Mouse (Mus musculus): Measurements from ENCODE around the gene Foxk1. TPM values are rescaled to one million over a fixed set of nuclear protein-coding genes. Genes with fewer than 3 reads are reported as not detected.
A peak's percentile ranks its signal among the peaks of the same experiment; 100 is the strongest.

Foxk1 gene
- total RNA-seq, 2 experiments from 2014 or later, result 14.5 to 21.2 TPM

- no peak for ATAC-seq (ENCODE audit: poor library complexity, severe bottlenecking)
These were observed 68.5 kb downstream of the Foxk1 start for GRCm38 (mm10) chr5:142469796-142470195.

- ATAC-seq (ENCODE audit: poor library complexity, severe bottlenecking), result no peak
These were observed 72.4 kb downstream of the Foxk1 start for GRCm38 (mm10) chr5:142473696-142474095.

GRCm38 (mm10) chr5:142475669-142476068 is 74.4 kb downstream of the Foxk1 start:
- peak; percentile 30 for ATAC-seq (ENCODE audit: poor library complexity, severe bottlenecking)

GRCm38 (mm10) chr5:142477346-142477745 is 76.0 kb downstream of the Foxk1 start:
- no peak for ATAC-seq (ENCODE audit: poor library complexity, severe bottlenecking)

DNA sequence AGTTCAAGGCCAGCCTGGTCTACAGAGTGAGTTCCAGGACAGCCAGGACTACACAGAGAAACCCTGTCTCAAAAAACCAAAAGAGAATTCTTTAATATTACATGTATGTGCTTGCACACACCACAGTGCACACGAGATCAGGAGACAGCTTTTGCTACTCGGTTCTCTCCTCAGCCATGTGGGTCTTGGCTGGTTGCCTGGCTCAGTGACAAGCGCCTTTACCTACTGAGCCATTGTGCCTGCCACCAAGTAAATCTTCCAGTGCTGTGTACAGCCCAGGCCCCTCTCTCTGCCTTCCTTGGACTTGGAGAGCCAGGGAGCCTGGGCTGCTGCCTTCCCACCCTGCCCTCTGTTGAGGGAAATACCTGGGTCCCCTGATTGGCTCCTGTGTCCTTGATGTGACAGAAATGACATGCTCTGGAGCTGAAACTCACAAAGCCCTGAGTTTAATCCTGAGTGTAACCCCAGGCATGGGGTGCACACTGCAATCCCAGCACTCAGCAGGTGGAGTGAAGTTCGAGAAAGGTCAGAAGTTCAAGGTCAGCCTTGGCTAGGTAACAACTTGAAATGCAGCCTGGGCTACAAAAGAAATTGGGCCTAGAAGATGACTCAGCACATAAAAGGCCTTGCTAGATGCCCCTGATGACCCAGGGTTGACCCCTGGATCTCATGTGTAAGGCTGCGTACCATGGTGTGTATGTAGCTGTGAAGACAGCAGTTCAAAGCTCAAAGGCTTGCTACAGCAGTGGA is 76.7 kb downstream of the Foxk1 start:
- no peak for ATAC-seq (ENCODE audit: poor library complexity, severe bottlenecking)

DNA sequence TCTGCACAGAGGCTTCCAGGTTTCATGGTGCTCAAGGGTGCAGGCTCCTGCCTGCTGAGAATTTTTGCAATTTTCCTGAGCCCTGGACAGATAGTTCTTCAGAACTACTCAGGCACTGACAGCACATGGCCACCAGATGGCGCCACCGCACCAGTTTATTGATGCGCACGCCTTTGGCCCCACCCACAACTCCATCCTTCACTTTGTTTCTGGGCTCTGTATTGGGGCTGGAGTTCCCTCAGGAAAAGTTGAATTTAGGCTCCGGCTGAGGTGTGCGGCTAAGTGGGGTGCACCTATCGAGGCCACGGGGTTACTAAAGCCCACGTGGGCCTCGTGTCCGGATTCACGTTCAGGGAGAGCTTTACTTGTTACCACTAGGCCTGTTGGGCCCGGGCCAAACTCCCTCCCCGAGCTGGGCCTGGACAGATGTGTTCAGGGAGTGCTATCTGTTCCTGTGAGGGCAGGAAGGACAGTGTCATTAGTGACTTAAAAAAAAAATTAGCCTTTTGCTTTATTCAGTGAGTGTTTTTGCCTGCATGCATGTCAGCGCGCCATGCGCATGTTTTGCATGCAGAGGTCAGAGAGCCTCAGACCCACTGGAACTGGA is 77.6 kb downstream of the Foxk1 start:
- ATAC-seq (ENCODE audit: poor library complexity, severe bottlenecking), result peak; percentile 70

GRCm38 (mm10) chr5:142482512-142482911 is 81.2 kb downstream of the Foxk1 start:
- ATAC-seq (ENCODE audit: poor library complexity, severe bottlenecking), result peak; percentile 71

- no peak for ATAC-seq (ENCODE audit: poor library complexity, severe bottlenecking)
These were observed 82.3 kb downstream of the Foxk1 start for GRCm38 (mm10) chr5:142483581-142483980.

GRCm38 (mm10) chr5:142486654-142487053 is 85.4 kb downstream of the Foxk1 start:
- no peak for ATAC-seq (ENCODE audit: poor library complexity, severe bottlenecking)

DNA sequence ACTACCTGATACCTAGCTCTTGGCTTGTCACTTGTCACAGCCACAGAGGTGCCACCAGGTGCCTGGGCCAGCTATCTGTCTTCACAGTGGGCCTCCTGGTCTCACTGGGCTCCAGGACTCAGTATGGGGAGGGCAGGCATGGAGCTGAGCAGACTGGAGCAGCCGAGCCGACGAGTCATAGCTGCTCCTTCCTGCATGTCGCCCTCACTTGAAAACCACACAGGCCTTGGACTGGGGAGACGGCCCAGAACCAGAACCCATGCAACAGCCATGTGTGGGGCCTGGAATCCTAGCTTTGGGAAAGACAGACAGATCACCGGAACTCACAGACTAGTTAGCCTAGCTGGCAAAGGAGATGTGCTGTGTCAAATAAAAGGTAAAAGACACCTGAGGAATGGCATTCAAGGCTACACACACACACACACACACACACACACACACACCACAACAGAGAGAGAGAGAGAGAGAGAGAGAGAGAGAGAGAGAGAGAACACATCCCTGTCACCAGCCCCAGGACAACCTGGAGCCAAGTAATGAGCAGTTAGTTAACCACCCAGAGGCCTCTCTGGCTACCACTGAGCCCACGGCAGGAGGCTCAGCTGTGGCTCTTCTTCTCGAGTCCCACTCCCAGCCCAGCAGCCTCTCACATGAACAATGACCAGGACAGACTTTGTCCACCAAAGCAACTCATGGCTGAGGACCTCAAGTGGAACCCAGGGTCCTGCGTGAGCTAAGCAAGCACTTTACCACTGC is 88.8 kb downstream of the Foxk1 start:
- no peak for ATAC-seq (ENCODE audit: poor library complexity, severe bottlenecking)

DNA sequence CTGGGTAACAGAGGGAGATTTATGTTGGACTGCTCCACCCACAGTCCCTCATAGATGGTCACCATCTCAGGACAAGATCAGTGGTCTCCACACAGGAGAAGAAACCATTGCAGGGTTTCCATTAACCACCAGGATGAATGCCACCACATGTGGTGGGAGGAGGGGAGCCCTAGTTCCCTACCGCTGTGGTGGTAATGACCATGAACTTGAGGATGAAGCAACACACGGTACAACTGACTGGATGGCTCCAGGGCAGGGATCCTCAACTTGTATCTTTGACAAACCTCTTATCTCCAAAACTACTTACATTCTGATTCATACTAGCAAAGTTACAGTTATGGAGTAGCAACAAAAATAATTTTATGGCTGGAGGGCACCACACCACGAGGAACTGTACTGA is 92.0 kb downstream of the Foxk1 start:
- ATAC-seq (ENCODE audit: poor library complexity, severe bottlenecking), result no peak

DNA sequence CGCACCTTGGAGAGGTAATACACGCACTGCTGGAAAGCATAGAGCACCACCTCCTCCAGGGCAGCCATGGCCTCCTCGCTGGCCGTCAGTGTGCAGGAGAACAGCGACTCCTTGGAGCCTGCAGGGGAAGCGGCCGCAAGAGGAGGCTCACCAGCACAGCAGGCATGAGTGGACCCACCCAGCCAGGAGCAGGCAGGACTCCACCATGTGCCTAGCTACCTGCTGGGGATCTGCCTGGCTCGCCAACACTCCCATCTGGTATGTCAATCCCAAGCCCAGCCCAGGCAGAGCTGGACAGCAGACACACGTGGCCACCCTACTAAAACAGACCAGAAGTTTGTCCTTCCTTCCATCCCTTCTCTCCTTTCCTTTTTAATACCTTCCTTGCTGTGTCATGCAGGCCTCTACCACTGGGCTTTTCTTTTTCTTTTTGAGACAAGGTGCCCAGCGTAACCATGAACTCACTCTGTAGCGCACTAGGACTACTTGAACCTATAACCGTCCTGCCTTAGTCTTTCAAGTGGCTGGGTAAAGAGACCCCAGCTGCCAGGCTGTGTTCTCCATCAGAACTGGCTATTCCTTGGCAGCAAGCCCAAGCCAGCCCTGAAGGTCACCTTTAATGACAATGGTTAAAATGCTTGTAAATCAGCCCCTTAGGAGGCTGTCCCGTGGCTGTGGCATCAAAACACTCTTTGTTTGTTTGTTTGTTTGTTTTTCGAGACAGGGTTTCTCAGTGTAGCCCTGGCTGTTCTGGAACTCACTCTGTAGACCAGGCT is 94.2 kb downstream of the Foxk1 start:
- no peak for ATAC-seq (ENCODE audit: poor library complexity, severe bottlenecking)

DNA sequence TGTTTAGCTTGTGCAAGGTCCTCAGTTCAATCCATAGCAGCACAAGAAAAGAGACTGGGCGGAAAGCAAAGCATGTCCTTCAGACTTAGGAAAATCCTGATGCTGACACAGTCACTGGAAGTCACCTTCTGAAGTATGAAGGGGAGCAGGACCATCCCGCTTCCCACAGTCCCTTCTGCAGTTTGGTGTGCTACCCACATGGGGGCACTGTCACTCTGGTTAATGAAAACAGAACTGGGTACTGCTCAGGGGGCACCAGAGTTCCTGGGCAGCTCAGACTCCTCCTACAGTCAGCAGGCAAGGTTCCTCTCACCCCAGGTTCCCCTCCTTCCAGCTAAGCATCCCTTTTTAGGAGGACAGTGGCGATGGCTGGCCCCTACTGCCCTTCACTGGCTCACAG is 97.7 kb downstream of the Foxk1 start:
- ATAC-seq (ENCODE audit: poor library complexity, severe bottlenecking), result peak; percentile 48

DNA sequence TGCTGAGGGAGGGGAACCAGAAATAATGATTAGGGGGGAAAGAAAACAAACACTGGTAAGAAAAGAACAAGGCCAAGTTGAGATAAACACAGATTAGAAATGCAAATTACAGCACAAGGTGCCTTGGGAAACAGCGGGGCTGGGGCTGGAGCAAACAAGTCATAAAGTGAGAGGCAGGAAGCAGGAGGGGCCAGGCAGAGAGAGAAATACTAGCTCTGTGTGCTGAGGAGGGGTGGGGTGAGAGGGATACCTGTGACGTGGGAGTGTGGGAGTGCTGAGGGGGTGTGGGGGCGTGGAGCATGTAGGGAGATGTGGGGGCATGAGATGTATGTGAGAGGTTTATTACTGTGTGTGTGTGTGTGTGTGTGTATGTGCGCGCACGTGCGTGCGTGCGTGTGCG is 99.6 kb downstream of the Foxk1 start:
- ATAC-seq (ENCODE audit: poor library complexity, severe bottlenecking), result no peak

GRCm38 (mm10) chr5:142502414-142502813 is 101.1 kb downstream of the Foxk1 start:
- ATAC-seq (ENCODE audit: poor library complexity, severe bottlenecking), result peak; percentile 74

GRCm38 (mm10) chr5:142504175-142504574 is 102.9 kb downstream of the Foxk1 start:
- no peak for ATAC-seq (ENCODE audit: poor library complexity, severe bottlenecking)

DNA sequence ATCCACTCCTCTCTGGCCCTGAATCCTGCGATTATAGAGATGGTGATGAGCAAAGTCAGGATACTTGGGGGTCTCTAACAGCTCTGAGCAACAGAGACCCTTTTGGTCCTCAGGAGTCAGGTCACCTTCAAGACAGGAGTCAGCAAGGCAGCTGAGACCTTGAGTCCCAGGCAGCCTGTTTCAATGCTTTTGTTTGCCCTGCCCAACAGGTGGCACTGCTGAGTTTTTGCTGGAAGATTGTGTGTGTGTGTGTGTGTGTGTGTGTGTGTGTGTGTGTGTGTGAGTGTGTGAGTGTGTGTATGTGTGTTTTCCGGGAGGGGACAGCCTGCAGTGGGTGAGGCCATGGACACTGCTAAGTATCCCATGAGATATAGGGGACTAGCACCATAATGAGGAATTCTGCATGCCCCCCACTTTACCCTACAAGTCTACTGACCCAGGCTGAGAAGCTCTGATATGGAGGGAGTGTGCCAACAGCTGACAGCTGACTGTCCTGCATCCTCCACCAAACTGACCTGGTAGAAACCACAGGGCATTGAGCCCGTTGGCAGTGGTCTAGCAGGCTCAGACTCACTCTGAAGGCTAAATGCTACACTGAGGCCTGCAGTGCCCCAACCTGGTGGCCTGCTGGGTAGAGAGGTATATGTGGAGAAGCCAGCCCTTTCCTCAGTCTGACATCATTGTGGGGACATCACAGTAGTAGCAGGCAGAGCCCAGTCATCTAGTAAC is 104.6 kb downstream of the Foxk1 start:
- no peak for ATAC-seq (ENCODE audit: poor library complexity, severe bottlenecking)

- ATAC-seq (ENCODE audit: poor library complexity, severe bottlenecking), result no peak
These were observed 108.1 kb downstream of the Foxk1 start for GRCm38 (mm10) chr5:142509141-142510060.

DNA sequence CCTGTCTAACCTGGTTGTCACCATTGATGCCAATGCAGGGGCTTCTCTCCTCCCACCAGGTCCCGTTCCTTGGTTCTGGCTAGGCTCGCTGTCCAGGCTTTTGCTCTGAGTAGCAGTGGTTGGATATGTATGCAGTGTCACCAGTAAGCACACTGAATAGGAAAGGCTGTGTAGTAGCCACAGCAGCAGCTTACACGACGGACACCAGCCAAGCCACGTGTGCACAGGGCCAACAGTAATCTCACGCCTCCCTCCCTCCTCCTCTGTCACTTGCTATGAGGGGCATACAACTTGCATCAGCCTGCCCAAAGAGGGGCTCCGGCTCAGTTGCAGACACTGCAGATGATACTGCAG is 108.7 kb downstream of the Foxk1 start:
- no peak for ATAC-seq (ENCODE audit: poor library complexity, severe bottlenecking)

All from megakaryocyte, adult 5-6 weeks (primary cell).